Mouse (Mus musculus) megakaryocyte progenitor cell, adult 5-6 weeks (primary cell): ENCODE measurements at regions not wholly inside any gene's neighbourhood (a gene's known extent, or its start where the extent isn't known, plus 50 kb on each side); places are given as distances from the start of the nearest gene placed in this dataset.

ENCODE experiments used
- ATAC-seq: replicated peaks from 2 replicates; pipeline ENCODE4 v1.8.0; 2016; ENCODE audit warnings: mild to moderate bottlenecking, moderate TSS enrichment, inconsistent platforms; ENCODE audit not compliant: poor library complexity

- ATAC-seq, result no peak
Observed at GRCm38 (mm10) chr6:81724601-81725545, 198.6 kb upstream of the Gcfc2 start.

- no peak for ATAC-seq
Observed at GRCm38 (mm10) chr6:81731631-81732030, 191.8 kb upstream of the Gcfc2 start.

GRCm38 (mm10) chr6:81733527-81733926 lies 189.9 kb upstream of the Gcfc2 start:
- ATAC-seq, result no peak

- ATAC-seq, result no peak
Observed at GRCm38 (mm10) chr6:81738466-81738865, 185.0 kb upstream of the Gcfc2 start.

- ATAC-seq, result no peak
Observed at GRCm38 (mm10) chr6:81749681-81750080, 173.8 kb upstream of the Gcfc2 start.

- ATAC-seq, result no peak
Observed at GRCm38 (mm10) chr6:81751631-81752030, 171.8 kb upstream of the Gcfc2 start.

- no peak for ATAC-seq
Observed at GRCm38 (mm10) chr6:81756242-81756641, 167.2 kb upstream of the Gcfc2 start.

- ATAC-seq, result no peak
Observed at GRCm38 (mm10) chr6:81758876-81759275, 164.6 kb upstream of the Gcfc2 start.

GRCm38 (mm10) chr6:81760181-81760580 lies 163.3 kb upstream of the Gcfc2 start:
- no peak for ATAC-seq

- no peak for ATAC-seq
Observed at GRCm38 (mm10) chr6:81765831-81766230, 157.6 kb upstream of the Gcfc2 start.

- no peak for ATAC-seq
Observed at GRCm38 (mm10) chr6:81766800-81767199, 156.7 kb upstream of the Gcfc2 start.

GRCm38 (mm10) chr6:81768669-81769537 lies 154.6 kb upstream of the Gcfc2 start:
- 0 out of 2 replicates have a peak, but pooled peaks have one; percentile 31 for ATAC-seq

GRCm38 (mm10) chr6:81770301-81770700 lies 153.2 kb upstream of the Gcfc2 start:
- no peak for ATAC-seq

GRCm38 (mm10) chr6:81771862-81772261 lies 151.6 kb upstream of the Gcfc2 start:
- ATAC-seq, result no peak

GRCm38 (mm10) chr6:81782131-81782530 lies 141.3 kb upstream of the Gcfc2 start:
- ATAC-seq, result no peak

- no peak for ATAC-seq
Observed at GRCm38 (mm10) chr6:81782815-81783435, 140.5 kb upstream of the Gcfc2 start.

- no peak for ATAC-seq
Observed at GRCm38 (mm10) chr6:81795281-81795680, 128.2 kb upstream of the Gcfc2 start.

GRCm38 (mm10) chr6:81800822-81801221 lies 122.6 kb upstream of the Gcfc2 start:
- ATAC-seq, result no peak

- ATAC-seq, result no peak
Observed at GRCm38 (mm10) chr6:81801804-81802203, 121.7 kb upstream of the Gcfc2 start.

GRCm38 (mm10) chr6:81805942-81806341 lies 117.5 kb upstream of the Gcfc2 start:
- ATAC-seq, result no peak

- ATAC-seq, result no peak
Observed at GRCm38 (mm10) chr6:81808712-81809111, 114.8 kb upstream of the Gcfc2 start.
